23 mouse cellular contexts compared by ENCODE assay signal in genomic region chr5:129947528-129948033, GRCm38 (mm10). TPM values are rescaled to one million over a fixed set of nuclear protein-coding genes. Genes with fewer than 3 reads are reported as not detected.
DNase-seq lines count a peak whose midpoint lies in the region; ATAC-seq and TF ChIP-seq lines count a peak whose summit lies in the region.
"Had no signal": no experiment of that assay in that cellular context is flagged by ENCODE, and none has a peak within 500 bp of the region (broad histone marks: within the 10 kb centered on the region; RNA-seq: fewer than 3 reads in every experiment).

No protein-coding gene starts in this region.

- ATAC-seq in intestine, embryonic 15.5 days = peak; percentile 58
- peak; percentile 43 for ATAC-seq in megakaryocyte progenitor cell, adult 5-6 weeks (replicated peaks; ENCODE audit: poor library complexity)
- ATAC-seq: activated CD4-positive, CD25-positive, alpha-beta regulatory T cell, adult 4 months; CD4-positive, CD25-positive, alpha-beta regulatory T cell, adult 4 months; forebrain, embryonic 13.5 days; forebrain, postnatal 0 days; hindbrain, embryonic 16.5 days; inflammation-experienced regulatory T-cells, adult 6 months; Patski had no signal

- H3K4me1 ChIP-seq in MEL (ENCODE audit: control insufficient read depth in 1 of 2, insufficient read depth in 2 of 2, low read length in 2 of 2) = peaks cover 16 to 33% of the 10 kb centered on the region in 2 experiments
- H3K4me1 ChIP-seq in intestine, embryonic 15.5 days (replicated peaks) = no peaks in the 10 kb centered on the region

- no peak for TF ChIP-seq POLR2A in MEL (IDR thresholded peaks at IDR 0.05; ENCODE audit: control insufficient read depth in 1 of 2, insufficient read depth in 1 of 2, low read depth in 1 of 2, low read length in 2 of 2, poor library complexity in 1 of 2)

- 74% methylated on average over 2 of the region's 2 CpGs for WGBS in intestine, embryonic 15.5 days

- no peak for TF ChIP-seq RAD21 in MEL (IDR thresholded peaks at IDR 0.05; ENCODE audit: low read depth, low read length)

- H3K36me3 ChIP-seq in MEL (ENCODE audit: control insufficient read depth in 1 of 2, insufficient read depth in 2 of 2, low read length in 2 of 2) = peaks cover 6 to 47% of the 10 kb centered on the region in 2 experiments
- no peaks in the 10 kb centered on the region for H3K36me3 ChIP-seq in intestine, embryonic 15.5 days

- H3K4me2 ChIP-seq in intestine, embryonic 15.5 days (replicated peaks) = no peak overlapping the region
- H3K4me2 ChIP-seq: forebrain, embryonic 13.5 days; heart, embryonic 13.5 days; hindbrain, embryonic 12.5 days had no signal

- no peak overlapping the region; the same call in 1 of the 2 replicates for H3K27ac ChIP-seq in MEL (ENCODE audit: control insufficient read depth, low read depth, low read length)
- no peak overlapping the region for H3K27ac ChIP-seq in intestine, embryonic 15.5 days
- H3K27ac ChIP-seq: forebrain, embryonic 13.5 days; heart, embryonic 13.5 days; hindbrain, embryonic 12.5 days had no signal

- no peak overlapping the region for H3K9ac ChIP-seq in MEL (ENCODE audit: control insufficient read depth, low read depth, low read length, poor library complexity, severe bottlenecking)
- H3K9ac ChIP-seq in intestine, embryonic 15.5 days = no peak overlapping the region
- H3K9ac ChIP-seq: forebrain, embryonic 13.5 days; forebrain, postnatal 0 days; heart, embryonic 13.5 days; hindbrain, embryonic 12.5 days had no signal

- no peak for TF ChIP-seq CTCF in MEL (IDR thresholded peaks at IDR 0.05 in 2 of 3, conservative IDR thresholded peaks at IDR 0.05 in 1 of 3; ENCODE audit: control insufficient read depth in 1 of 3, insufficient read depth in 1 of 3, low read depth in 2 of 3, low read length in 3 of 3, poor library complexity in 1 of 3, severe bottlenecking in 1 of 3)

- no peak overlapping the region for H3K4me3 ChIP-seq in MEL (ENCODE audit: control insufficient read depth in 1 of 2, insufficient read depth in 1 of 2, low read depth in 2 of 2, low read length in 2 of 2)
- no peak overlapping the region for H3K4me3 ChIP-seq in intestine, embryonic 15.5 days (replicated peaks)
- H3K4me3 ChIP-seq: forebrain, embryonic 13.5 days; heart, embryonic 13.5 days; hindbrain, embryonic 12.5 days had no signal

- H3K9me3 ChIP-seq in MEL (replicated peaks; ENCODE audit: insufficient read depth, low read length) = no peaks in the 10 kb centered on the region
- H3K9me3 ChIP-seq in intestine, embryonic 15.5 days = no peaks in the 10 kb centered on the region
- H3K9me3 ChIP-seq: forebrain, embryonic 13.5 days; G1E; heart, embryonic 13.5 days; hindbrain, embryonic 12.5 days had no signal

- DNase-seq in A20 (ENCODE audit: low read depth, low spot score) (peak; percentile 67), MEL (ENCODE audit: low read depth, low spot score) (peak; percentile 61)
- DNase-seq in urinary bladder, adult 18-20 months (ENCODE audit: low spot score in 2 of 2) = no peak
- DNase-seq in layer of hippocampus, adult 11-12 months (ENCODE audit: low spot score) = no peak
- DNase-seq in cerebellum, adult 9-10 months = no peak
- DNase-seq: adrenal gland, postnatal 14 days; B cell, adult 2 months; cerebellum, adult 18-20 months; cerebellum, postnatal 14 days; forebrain, postnatal 0 days; gastrocnemius, postnatal 14 days; heart, postnatal 4 days had no signal

- H3K79me2 ChIP-seq in MEL (ENCODE audit: control insufficient read depth, insufficient read depth, low read length, poor library complexity) = peaks cover 46% of the 10 kb centered on the region

- TF ChIP-seq EP300 in MEL (IDR thresholded peaks at IDR 0.05; ENCODE audit: low read depth in 1 of 2, low read length in 2 of 2) = peak; percentile 13 to 35; a peak in 1 of 4 replicates

- no peaks in the 10 kb centered on the region for H3K27me3 ChIP-seq in MEL (ENCODE audit: control insufficient read depth in 1 of 2, insufficient read depth in 2 of 2, low read length in 2 of 2)
- no peaks in the 10 kb centered on the region for H3K27me3 ChIP-seq in intestine, embryonic 15.5 days (replicated peaks)
- H3K27me3 ChIP-seq: forebrain, embryonic 13.5 days; heart, embryonic 13.5 days; hindbrain, embryonic 12.5 days; Patski had no signal

TF ChIP-seq in MEL, 35 proteins besides CTCF, POLR2A, EP300 and RAD21:
- TF ChIP-seq SIN3A (IDR thresholded peaks at IDR 0.05; ENCODE audit: low read length) = peak; percentile 69
- 0 out of 2 replicates have a peak, but pooled peaks have one; percentile 17 for TF ChIP-seq MYC (IDR thresholded peaks at IDR 0.05; ENCODE audit: low read depth, low read length)
- no peak for TF ChIP-seq ZNF384 (IDR thresholded peaks at IDR 0.05; ENCODE audit: low read depth, low read length)
- no peak for TF ChIP-seq MAFK (IDR thresholded peaks at IDR 0.05; ENCODE audit: borderline replicate concordance, low read depth, low read length)
- no peak for TF ChIP-seq GABPA (IDR thresholded peaks at IDR 0.05; ENCODE audit: low read depth, low read length)
- TF ChIP-seq ZC3H11A (IDR thresholded peaks at IDR 0.05; ENCODE audit: low read depth, low read length) = no peak
- no peak for TF ChIP-seq HCFC1 (IDR thresholded peaks at IDR 0.05; ENCODE audit: low read depth, low read length)
- TF ChIP-seq TCF12 (IDR thresholded peaks at IDR 0.05; ENCODE audit: low read depth, low read length) = peak; percentile 33; the same call in 1 of the 2 replicates
- TF ChIP-seq POLR2AphosphoS5 (IDR thresholded peaks at IDR 0.05; ENCODE audit: borderline replicate concordance, low read depth, low read length) = no peak
- TF ChIP-seq ETS1 (IDR thresholded peaks at IDR 0.05; ENCODE audit: low read depth, low read length) = peak; percentile 41; the same call in 1 of the 2 replicates
- no peak for TF ChIP-seq UBTF (IDR thresholded peaks at IDR 0.05; ENCODE audit: borderline replicate concordance, insufficient read depth, low read depth, low read length)

RNA-seq across cellular contexts. Expression of gene Vkorc1l1, which starts 5.8 kb away (rescaled TPM):
- total RNA-seq in MEL (2012; rRNA removed) = 22.9 and 24.2 TPM in 2 replicates
- 10 to 100 TPM in 1 of 2 experiments, not detected in 1; 42.4 TPM for polyA plus RNA-seq in MEL (2012; ENCODE audit: insufficient read depth in 1 of 2, insufficient read length in 2 of 2, low read depth in 1 of 2, low replicate concordance in 2 of 2, missing spikeins in 1 of 2)
- 26.5 and 30.9 TPM in 2 replicates for polyA plus RNA-seq in intestine, embryonic 15.5 days (2015; fragmentation: Nextera tagmentation; extraction: Ambion mirVana)
- 60.1 and 72.6 TPM in 2 replicates for total RNA-seq in megakaryocyte progenitor cell, adult 5-6 weeks (2015)
- total RNA-seq in megakaryocyte progenitor cell, adult 5-6 weeks (2017) = 25.7 and 34.0 TPM in 2 replicates

RNA-seq across cellular contexts. Expression of gene Nupr1l, which starts 39.2 kb away (rescaled TPM):
- total RNA-seq in MEL (2012; rRNA removed) = 0.59 and 1.2 TPM in 2 replicates
- polyA plus RNA-seq in MEL (2012; ENCODE audit: insufficient read depth in 1 of 2, insufficient read length in 2 of 2, low read depth in 1 of 2, low replicate concordance in 2 of 2, missing spikeins in 1 of 2) = under 1 TPM in 1 of 2 experiments, not detected in 1; 0.88 TPM
- polyA plus RNA-seq in intestine, embryonic 15.5 days (2015; fragmentation: Nextera tagmentation; extraction: Ambion mirVana) = 1.8 and 1.9 TPM in 2 replicates
- 1.3 TPM in 1 of 2 replicates, not detected in the other for total RNA-seq in megakaryocyte progenitor cell, adult 5-6 weeks (2015)
- 0.29 and 0.84 TPM in 2 replicates for total RNA-seq in megakaryocyte progenitor cell, adult 5-6 weeks (2017)
- polyA plus RNA-seq: activated CD4-positive, CD25-positive, alpha-beta regulatory T cell, adult 4 months had no signal

RNA-seq across cellular contexts. Expression of gene Phkg1, which starts 49.2 kb away (rescaled TPM):
- 0.26 and 0.62 TPM in 2 replicates for total RNA-seq in MEL (2012; rRNA removed)
- under 1 TPM in 1 of 2 experiments, not detected in 1; 0.72 TPM for polyA plus RNA-seq in MEL (2012; ENCODE audit: insufficient read depth in 1 of 2, insufficient read length in 2 of 2, low read depth in 1 of 2, low replicate concordance in 2 of 2, missing spikeins in 1 of 2)
- polyA plus RNA-seq in intestine, embryonic 15.5 days (2015; fragmentation: Nextera tagmentation; extraction: Ambion mirVana) = 0.08 and 0.16 TPM in 2 replicates
- total RNA-seq in megakaryocyte progenitor cell, adult 5-6 weeks (2015) = 0.12 TPM in 1 of 2 replicates, not detected in the other
- 0.14 and 0.33 TPM in 2 replicates for total RNA-seq in megakaryocyte progenitor cell, adult 5-6 weeks (2017)
- polyA plus RNA-seq: G1E had no signal

RNA-seq across cellular contexts. Expression of gene Zbed5, which starts 52.1 kb away (rescaled TPM):
- 2.5 and 4.2 TPM in 2 replicates for total RNA-seq in MEL (2012; rRNA removed)
- polyA plus RNA-seq in MEL (2012; ENCODE audit: insufficient read depth in 1 of 2, insufficient read length in 2 of 2, low read depth in 1 of 2, low replicate concordance in 2 of 2, missing spikeins in 1 of 2) = 1 to 10 TPM in 1 of 2 experiments, not detected in 1; 4.0 TPM
- polyA plus RNA-seq in intestine, embryonic 15.5 days (2015; fragmentation: Nextera tagmentation; extraction: Ambion mirVana) = 2.4 and 3.2 TPM in 2 replicates
- 3.2 and 4.2 TPM in 2 replicates for total RNA-seq in megakaryocyte progenitor cell, adult 5-6 weeks (2015)
- 2.4 and 2.8 TPM in 2 replicates for total RNA-seq in megakaryocyte progenitor cell, adult 5-6 weeks (2017)

RNA-seq across cellular contexts. Expression of gene Gusb, which starts 55.3 kb away (rescaled TPM):
- 37.8 and 44.4 TPM in 2 replicates for total RNA-seq in MEL (2012; rRNA removed)
- 100 to 1,000 TPM in 1 of 2 experiments, 10 to 100 TPM in 1; 54.2 to 107 TPM for polyA plus RNA-seq in MEL (2012; ENCODE audit: insufficient read depth in 1 of 2, insufficient read length in 2 of 2, low read depth in 1 of 2, low replicate concordance in 2 of 2, missing spikeins in 1 of 2)
- 88.8 and 95.7 TPM in 2 replicates for polyA plus RNA-seq in intestine, embryonic 15.5 days (2015; fragmentation: Nextera tagmentation; extraction: Ambion mirVana)
- total RNA-seq in megakaryocyte progenitor cell, adult 5-6 weeks (2015) = 137 and 148 TPM in 2 replicates
- total RNA-seq in megakaryocyte progenitor cell, adult 5-6 weeks (2017) = 77.6 and 90.6 TPM in 2 replicates

Comparison
In these comparisons a context has a peak if more than half of its experiments do, and no peak if none do; other contexts are left out.
1. DNase-seq: peak in A20 (single experiment) and MEL (single experiment); none in urinary bladder, adult 18-20 months (0 of 2), layer of hippocampus, adult 11-12 months (single experiment) and cerebellum, adult 9-10 months (single experiment).